Mouse (Mus musculus) erythroblast, adult 5-6 weeks (primary cell): ENCODE data around the gene Stbd1. TPM values are rescaled to one million over a fixed set of nuclear protein-coding genes. Genes with fewer than 3 reads are reported as not detected.

Experiments
- ATAC-seq: replicated peaks from 2 replicates; pipeline ENCODE4 v1.8.0; 2016; ENCODE audit warnings: moderate number of reproducible peaks, mild to moderate bottlenecking, moderate TSS enrichment, inconsistent platforms; ENCODE audit not compliant: poor library complexity, low FRiP score, severe bottlenecking
- total RNA-seq, 2 experiments: library from RNA; stranded (forward) in 1 of 2; stranded (reverse) in 1 of 2; fragments of 150-400 nt in 1 of 2; fragments of 200-764, 138-1000 nt in 1 of 2; gene quantifications; 2 replicates each; pipeline versions ENCODE4 v1.2.3 to v1.2.4; 2015 to 2017; ENCODE audit warnings: low replicate concordance in 2 of 2

The Stbd1 gene
- total RNA-seq (2015; ENCODE audit: low replicate concordance), result not detected in 2 replicates
- total RNA-seq (2017; ENCODE audit: low replicate concordance), result 2.0 TPM in 1 of 2 replicates, not detected in the other

DNA sequence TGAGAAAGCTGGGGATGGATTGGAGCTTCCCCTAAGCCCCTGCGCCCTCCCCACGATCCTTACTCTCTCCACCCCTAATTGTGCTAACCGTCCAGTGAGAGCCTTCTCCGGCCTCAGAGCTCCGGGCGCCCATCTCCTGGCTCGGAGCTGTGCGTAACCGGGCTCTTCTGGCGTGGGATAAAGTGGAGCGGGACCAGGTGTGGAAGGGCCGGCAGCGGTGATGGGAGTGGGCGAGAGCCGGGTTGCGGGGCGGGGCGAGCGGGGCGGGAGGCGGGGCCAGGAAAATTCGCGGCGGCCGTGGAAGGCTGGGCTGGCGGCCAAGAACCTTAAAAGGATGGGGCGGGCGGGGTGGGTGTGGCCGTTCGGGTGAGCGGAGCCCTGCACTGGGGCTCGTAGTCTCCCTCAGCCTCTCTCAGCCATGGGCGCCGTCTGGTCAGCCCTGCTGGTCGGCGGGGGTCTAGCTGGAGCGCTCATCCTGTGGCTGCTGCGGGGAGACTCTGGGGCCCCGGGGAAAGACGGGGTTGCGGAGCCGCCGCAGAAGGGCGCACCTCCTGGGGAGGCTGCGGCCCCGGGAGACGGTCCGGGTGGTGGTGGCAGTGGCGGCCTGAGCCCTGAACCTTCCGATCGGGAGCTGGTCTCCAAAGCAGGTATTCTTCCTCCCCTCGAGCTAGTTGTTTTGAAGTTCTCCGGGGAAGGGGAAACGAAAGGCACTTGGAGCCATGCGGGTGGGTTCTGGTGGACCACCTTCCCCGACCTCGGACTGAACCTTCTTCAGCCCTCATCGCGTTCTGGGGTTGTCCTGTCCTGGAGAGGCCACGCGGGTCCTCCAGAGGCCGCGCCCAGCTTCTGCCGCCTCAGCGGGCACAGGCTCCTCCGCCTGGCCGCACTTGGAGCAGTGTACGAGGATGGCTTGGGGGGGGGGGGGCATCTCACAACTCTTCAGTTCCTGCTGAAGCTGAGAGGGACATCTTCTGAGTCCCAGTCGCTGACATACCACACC, at the start of gene Stbd1:
Stbd1 (plus strand) TSS at position 351 of the 1,000 bp plus-strand sequence.
- ATAC-seq, result no peak

- ATAC-seq, result no peak
These were observed 48.9 kb upstream of the Stbd1 start for GRCm38 (mm10) chr5:92553939-92554338.

GRCm38 (mm10) chr5:92554443-92554842, 48.4 kb upstream of the Stbd1 start:
- no peak for ATAC-seq

- ATAC-seq, result no peak
These were observed 47.8 kb upstream of the Stbd1 start, which contains the start of gene Fam47e for GRCm38 (mm10) chr5:92554891-92555511. Gene Fam47e (plus strand): TSS chr5:92555069.

DNA sequence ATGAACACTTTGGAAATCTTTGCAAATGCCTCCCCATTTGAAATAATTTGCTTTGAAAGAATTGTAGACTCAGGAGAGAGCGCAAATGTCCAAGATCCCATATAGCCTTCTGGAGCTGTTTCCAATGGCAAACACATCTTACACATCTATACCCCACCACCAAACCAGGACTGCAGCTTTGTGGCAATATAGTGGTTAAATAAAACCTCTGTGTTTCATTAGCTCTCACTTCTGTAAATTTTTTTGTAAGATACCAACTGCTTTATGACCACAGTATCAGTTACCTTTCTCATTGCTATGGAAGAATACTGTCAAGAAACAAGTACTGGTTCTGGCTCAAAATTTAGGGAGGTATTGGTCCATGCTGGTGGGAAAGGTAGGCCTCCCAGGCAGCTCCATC, 46.9 kb upstream of the Stbd1 start:
- no peak for ATAC-seq

- no peak for ATAC-seq
These were observed 45.3 kb upstream of the Stbd1 start for GRCm38 (mm10) chr5:92557508-92557907.

- no peak for ATAC-seq
These were observed 42.6 kb upstream of the Stbd1 start for GRCm38 (mm10) chr5:92560201-92560600.

- no peak for ATAC-seq
These were observed 40.8 kb upstream of the Stbd1 start for GRCm38 (mm10) chr5:92562002-92562401.

GRCm38 (mm10) chr5:92571232-92571631, 31.6 kb upstream of the Stbd1 start:
- no peak for ATAC-seq

DNA sequence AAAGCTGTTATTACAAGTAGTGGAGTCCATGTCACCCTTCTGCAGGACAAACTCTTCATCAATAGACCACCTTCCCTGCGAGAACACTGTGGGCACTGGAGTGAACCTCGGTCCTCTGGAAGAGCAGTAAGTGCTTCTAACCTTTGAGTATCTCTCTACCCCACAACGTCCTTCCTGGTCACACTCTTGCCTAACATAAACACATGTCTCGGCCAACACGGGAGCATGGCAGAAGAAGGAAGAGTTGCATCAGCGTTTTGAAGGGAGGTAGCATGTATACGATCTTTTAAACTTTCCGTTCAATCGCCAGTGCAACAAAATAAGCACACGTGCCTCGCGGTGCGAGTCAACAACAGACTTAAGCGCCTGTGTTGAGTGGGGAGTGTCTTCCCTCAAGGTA, 23.3 kb upstream of the Stbd1 start:
- ATAC-seq, result no peak

- no peak for ATAC-seq
These were observed 16.9 kb upstream of the Stbd1 start for GRCm38 (mm10) chr5:92585932-92586331.

DNA sequence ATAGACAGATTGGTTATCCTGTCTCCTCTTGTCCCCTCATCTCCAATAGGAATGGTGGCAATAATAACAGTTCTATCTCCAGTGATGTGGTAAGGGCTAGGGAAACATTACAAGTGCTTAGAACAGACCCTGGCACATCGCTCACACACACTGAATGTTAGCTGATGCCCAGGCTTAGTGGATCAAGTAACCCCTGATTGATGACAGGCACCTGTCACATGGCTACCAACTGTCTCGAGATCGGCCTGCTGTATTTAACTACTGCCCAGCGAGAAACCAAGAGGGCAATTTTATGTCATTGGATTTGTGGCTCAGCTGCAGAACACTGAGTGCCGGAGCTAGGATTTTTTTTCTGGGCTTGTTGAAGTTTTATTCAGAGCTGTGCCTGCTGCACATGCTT, 7.8 kb upstream of the Stbd1 start:
- ATAC-seq, result no peak

GRCm38 (mm10) chr5:92596865-92597264, 6.0 kb upstream of the Stbd1 start:
- ATAC-seq, result no peak

DNA sequence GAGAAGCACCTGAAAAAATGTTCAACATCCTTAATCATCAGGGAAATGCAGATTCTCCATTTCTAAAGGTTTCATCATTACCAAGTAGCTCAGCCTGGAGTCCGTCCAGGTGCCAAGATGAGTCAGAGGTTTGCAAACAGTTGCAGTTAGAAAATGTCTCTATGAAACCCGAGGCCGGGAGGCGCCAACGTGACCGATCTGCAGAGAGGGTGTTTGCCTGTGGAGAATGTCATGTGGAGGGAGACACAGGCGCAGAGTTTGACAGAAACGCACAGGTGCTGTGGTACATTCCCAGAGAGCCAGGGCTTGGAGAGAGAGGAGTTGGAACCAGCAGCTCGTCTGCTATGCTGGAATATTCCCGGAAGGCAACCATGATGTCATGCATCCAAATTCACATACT, 3.8 kb upstream of the Stbd1 start:
- no peak for ATAC-seq

DNA sequence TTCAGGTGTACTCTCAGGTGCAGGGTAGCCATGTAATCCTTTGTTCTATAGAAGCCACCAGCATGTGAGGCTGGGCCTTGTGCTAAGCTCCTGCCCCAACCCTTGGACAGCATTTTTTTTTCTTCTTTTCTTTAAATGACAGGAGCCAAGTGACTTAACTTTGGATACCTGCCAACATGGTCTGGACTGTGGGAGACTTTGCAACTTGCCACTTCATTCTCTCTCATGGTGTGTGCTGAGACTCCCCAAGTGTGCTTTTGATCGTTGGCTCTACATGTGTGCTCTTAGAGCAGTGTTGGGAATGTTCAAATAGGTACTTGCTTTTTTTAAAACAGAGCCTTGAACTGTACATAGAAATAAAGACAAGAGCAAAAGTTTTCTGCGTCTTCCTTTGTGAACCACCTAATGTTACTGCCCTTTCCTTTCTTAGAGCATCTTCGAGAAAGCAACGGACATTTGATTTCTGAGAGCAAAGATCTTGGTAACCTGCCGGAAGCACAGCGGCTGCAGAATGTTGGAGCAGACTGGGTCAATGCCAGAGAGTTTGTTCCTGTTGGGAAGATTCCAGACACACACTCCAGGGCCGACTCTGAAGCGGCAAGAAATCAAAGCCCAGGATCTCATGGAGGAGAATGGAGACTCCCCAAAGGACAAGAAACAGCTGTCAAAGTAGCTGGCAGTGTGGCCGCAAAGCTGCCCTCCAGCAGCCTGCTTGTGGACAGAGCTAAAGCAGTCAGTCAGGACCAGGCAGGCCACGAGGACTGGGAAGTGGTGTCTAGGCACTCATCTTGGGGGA, 1.8 kb downstream of the Stbd1 start:
- ATAC-seq, result no peak

GRCm38 (mm10) chr5:92607492-92608229, 4.8 kb downstream of the Stbd1 start:
- no peak for ATAC-seq

- no peak for ATAC-seq
These were observed 9.9 kb downstream of the Stbd1 start for GRCm38 (mm10) chr5:92612756-92613155.

DNA sequence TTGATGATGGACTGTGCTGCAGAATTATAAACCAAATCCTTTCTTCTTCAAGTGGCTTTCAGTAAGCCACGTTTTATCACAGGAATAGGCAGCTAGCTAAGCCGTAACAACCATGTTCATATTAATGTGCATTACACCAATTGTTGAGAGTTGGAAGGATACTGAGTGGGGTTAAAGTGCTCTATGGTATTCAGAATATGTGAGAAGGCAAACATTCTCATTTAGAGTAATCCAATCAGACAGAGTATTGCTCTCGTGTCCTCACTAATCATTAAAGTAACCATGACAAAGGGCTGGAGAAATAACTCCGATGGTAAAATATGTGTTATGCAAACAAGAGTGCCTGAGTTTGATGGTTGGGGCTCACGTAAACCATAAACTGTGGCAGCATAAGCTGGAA, 19.0 kb downstream of the Stbd1 start:
- ATAC-seq, result no peak

DNA sequence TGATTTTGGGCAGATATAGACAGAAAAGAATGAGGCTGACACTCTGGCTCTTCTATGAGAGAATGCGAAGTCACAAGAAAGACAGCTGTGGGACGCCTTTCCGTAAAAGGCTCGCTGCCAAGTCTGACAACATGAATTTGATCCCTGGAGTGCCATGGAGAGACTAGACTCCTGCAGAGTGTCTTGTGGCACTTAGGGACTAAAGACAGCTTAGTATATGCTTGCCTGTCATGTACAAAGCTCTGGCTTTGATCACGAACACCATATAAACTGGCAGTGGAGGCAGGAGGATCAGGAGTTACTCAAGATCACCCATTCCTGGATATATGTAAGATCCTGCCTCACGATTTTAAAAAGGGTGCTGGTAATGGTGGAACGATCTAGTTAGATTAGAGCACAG, 25.1 kb downstream of the Stbd1 start:
- ATAC-seq, result no peak
